Mouse (Mus musculus) myocyte (in vitro differentiated cells): ENCODE measurements around the gene Pigu. TPM values are rescaled to one million over a fixed set of nuclear protein-coding genes. Genes with fewer than 3 reads are reported as not detected.

Source experiments
- H3K27me3 ChIP-seq: one replicate; pipeline ENCODE4 v1.6.1; 2011; ENCODE audit not compliant: control insufficient read depth, insufficient read depth, insufficient read length
- H3K36me3 ChIP-seq: one replicate; pipeline ENCODE4 v1.6.1; 2011; ENCODE audit not compliant: control insufficient read depth, insufficient read depth
- H3K4me2 ChIP-seq: one replicate; pipeline ENCODE4 v1.6.1; 2011; ENCODE audit warnings: low read depth, control low read depth
- H3K4me3 ChIP-seq: one replicate; pipeline ENCODE4 v1.5.1; 2011; ENCODE audit warnings: mild to moderate bottlenecking, control low read depth, moderate library complexity
- H3K79me2 ChIP-seq: one replicate; pipeline ENCODE4 v1.6.1; 2011; ENCODE audit not compliant: control insufficient read depth, insufficient read depth
- H3ac ChIP-seq: one replicate; pipeline ENCODE4 v1.6.1; 2011; ENCODE audit not compliant: control insufficient read depth, insufficient read length
- CEBPB ChIP-seq: IDR thresholded peaks from 2 replicates; pipeline ENCODE4 v1.6.1; 2011; ENCODE audit warnings: mild to moderate bottlenecking, moderate library complexity; ENCODE audit not compliant: poor library complexity, insufficient read depth, severe bottlenecking
- E2F4 ChIP-seq: IDR thresholded peaks from one replicate; pipeline ENCODE4 v1.6.1; 2011; ENCODE audit warnings: mild to moderate bottlenecking, control low read depth, moderate library complexity; ENCODE audit not compliant: insufficient read depth
- MAX ChIP-seq: IDR thresholded peaks from one replicate; pipeline ENCODE4 v1.6.1; 2011; ENCODE audit warnings: low read depth, mild to moderate bottlenecking, control low read depth
- MYOD1 ChIP-seq, 3 experiments: IDR thresholded peaks; one replicate each; pipeline ENCODE4 v1.6.1; 2011; ENCODE audit warnings: control low read depth in 2 of 3, low read depth in 2 of 3, mild to moderate bottlenecking in 2 of 3, moderate library complexity in 1 of 3; ENCODE audit not compliant: insufficient read length in 2 of 3, control insufficient read depth in 1 of 3
- MYOG ChIP-seq, 3 experiments: IDR thresholded peaks; one replicate each; pipeline ENCODE4 v1.6.1; 2011; ENCODE audit warnings: control low read depth in 2 of 3, low read depth in 2 of 3, mild to moderate bottlenecking in 2 of 3; ENCODE audit not compliant: insufficient read length in 2 of 3, control insufficient read depth in 1 of 3, insufficient read depth in 1 of 3
- POLR2A ChIP-seq: IDR thresholded peaks from one replicate; pipeline ENCODE4 v1.6.1; 2011; ENCODE audit warnings: low read depth, mild to moderate bottlenecking, control low read depth, moderate library complexity; ENCODE audit not compliant: insufficient read length
- POLR2AphosphoS2 ChIP-seq: IDR thresholded peaks from one replicate; pipeline ENCODE4 v1.6.1; 2011; ENCODE audit warnings: low read depth, control low read depth; ENCODE audit not compliant: insufficient read length
- REST ChIP-seq: IDR thresholded peaks from one replicate; pipeline ENCODE4 v1.6.1; 2011; ENCODE audit warnings: mild to moderate bottlenecking, control low read depth, moderate library complexity; ENCODE audit not compliant: insufficient read depth, insufficient read length
- SRF ChIP-seq: IDR thresholded peaks from one replicate; pipeline ENCODE4 v1.6.1; 2011; ENCODE audit warnings: low read depth; ENCODE audit not compliant: control insufficient read depth, insufficient read length
- TCF12 ChIP-seq: IDR thresholded peaks from one replicate; pipeline ENCODE4 v1.6.1; 2011; ENCODE audit warnings: mild to moderate bottlenecking, control low read depth; ENCODE audit not compliant: poor library complexity, insufficient read depth, severe bottlenecking
- TCF3 ChIP-seq: IDR thresholded peaks from one replicate; pipeline ENCODE4 v1.6.1; 2011; ENCODE audit warnings: low read depth, control low read depth; ENCODE audit not compliant: insufficient read length
- USF1 ChIP-seq: IDR thresholded peaks from one replicate; pipeline ENCODE4 v1.6.1; 2011; ENCODE audit warnings: low read depth, mild to moderate bottlenecking, control low read depth, moderate library complexity
- polyA plus RNA-seq: library from polyadenylated mRNA; unstranded; fragments of >200 nt; fragmentation: generic; extraction: Trizol; gene quantifications from one replicate; pipeline ENCODE4 v1.2.1, GENCODE M21; 2012; ENCODE audit warnings: missing spikeins

Pigu gene
- polyA plus RNA-seq, 1 experiment = 27.0 TPM

GRCm38 (mm10) chr2:155372451-155372850, 15.2 kb upstream of the Pigu start:
- Histone ChIP-seq H3K79me2 (no peaks in the 10 kb centered on the region), H3K4me3 (no peak overlapping the region), H3K4me2 (no peak overlapping the region), H3K36me3 (no peaks in the 10 kb centered on the region), H3K27me3 (no peaks in the 10 kb centered on the region), H3ac (no peak overlapping the region)
- TF ChIP-seq E2F4 = no peak
- no peak for TF ChIP-seq USF1
- TF ChIP-seq TCF3 = no peak
- TF ChIP-seq MYOD1 (IDR thresholded peaks at IDR 0.05; ENCODE audit: control insufficient read depth in 1 of 3, insufficient read length in 2 of 3, low read depth in 2 of 3) = no peak
- TF ChIP-seq SRF = no peak
- no peak for TF ChIP-seq MAX
- TF ChIP-seq REST = no peak
- no peak for TF ChIP-seq POLR2AphosphoS2
- TF ChIP-seq TCF12 = no peak
- TF ChIP-seq MYOG (IDR thresholded peaks at IDR 0.05; ENCODE audit: control insufficient read depth in 1 of 3, insufficient read depth in 1 of 3, insufficient read length in 2 of 3, low read depth in 2 of 3) = no peak
- no peak for TF ChIP-seq POLR2A
- TF ChIP-seq CEBPB = no peak

- Histone ChIP-seq H3K4me2 (peak overlapping the region; percentile 51), H3ac (no peak overlapping the region), H3K79me2 (no peaks in the 10 kb centered on the region), H3K36me3 (no peaks in the 10 kb centered on the region), H3K4me3 (no peak overlapping the region), H3K27me3 (no peaks in the 10 kb centered on the region)
- TF ChIP-seq POLR2A = no peak
- TF ChIP-seq SRF = no peak
- TF ChIP-seq USF1 = no peak
- TF ChIP-seq REST = no peak
- no peak for TF ChIP-seq POLR2AphosphoS2
- no peak for TF ChIP-seq MYOG (IDR thresholded peaks at IDR 0.05; ENCODE audit: control insufficient read depth in 1 of 3, insufficient read depth in 1 of 3, insufficient read length in 2 of 3, low read depth in 2 of 3)
- TF ChIP-seq CEBPB = no peak
- no peak for TF ChIP-seq TCF12
- TF ChIP-seq E2F4 = no peak
- TF ChIP-seq TCF3 = no peak
- no peak for TF ChIP-seq MYOD1 (IDR thresholded peaks at IDR 0.05; ENCODE audit: control insufficient read depth in 1 of 3, insufficient read length in 2 of 3, low read depth in 2 of 3)
These were observed 12.2 kb upstream of the Pigu start for GRCm38 (mm10) chr2:155369333-155369883.

- Histone ChIP-seq H3ac (no peak overlapping the region), H3K4me2 (no peak overlapping the region), H3K27me3 (no peaks in the 10 kb centered on the region), H3K79me2 (no peaks in the 10 kb centered on the region), H3K36me3 (no peaks in the 10 kb centered on the region), H3K4me3 (no peak overlapping the region)
- TF ChIP-seq TCF12 = no peak
- no peak for TF ChIP-seq MAX
- TF ChIP-seq REST = no peak
- no peak for TF ChIP-seq E2F4
- TF ChIP-seq MYOG (IDR thresholded peaks at IDR 0.05; ENCODE audit: control insufficient read depth in 1 of 3, insufficient read depth in 1 of 3, insufficient read length in 2 of 3, low read depth in 2 of 3) = no peak
These were observed 10.5 kb upstream of the Pigu start for GRCm38 (mm10) chr2:155367635-155368284.

- H3ac ChIP-seq = no peak overlapping the region
- peaks cover 11% of the 10 kb centered on the region for H3K79me2 ChIP-seq
- no peak for TF ChIP-seq REST
- TF ChIP-seq SRF = no peak
- no peak for TF ChIP-seq USF1
- TF ChIP-seq MYOG (IDR thresholded peaks at IDR 0.05; ENCODE audit: control insufficient read depth in 1 of 3, insufficient read depth in 1 of 3, insufficient read length in 2 of 3, low read depth in 2 of 3) = no peak
- no peak for TF ChIP-seq POLR2AphosphoS2
- no peak for TF ChIP-seq TCF3
- TF ChIP-seq POLR2A = no peak
- TF ChIP-seq TCF12 = no peak
- no peaks in the 10 kb centered on the region for H3K27me3 ChIP-seq
- H3K4me3 ChIP-seq = peak overlapping the region; percentile 73
- no peaks in the 10 kb centered on the region for H3K36me3 ChIP-seq
- H3K4me2 ChIP-seq = peak overlapping the region; percentile 95
These were observed 613 bp upstream of the Pigu start for GRCm38 (mm10) chr2:155357686-155358399.
